Mouse (Mus musculus): ENCODE measurements around the gene Samd14.

Gene Samd14

GRCm38 (mm10) chr11:94990102-94990748, 19.5 kb upstream of the Samd14 start:
- no peak for DNase-seq

GRCm38 (mm10) chr11:94990749-94991577, 18.7 kb upstream of the Samd14 start, which contains the start of gene Ppp1r9b:
Ppp1r9b (plus strand) TSS chr11:94991035.
- DNase-seq, result peak; percentile 92 to 95

GRCm38 (mm10) chr11:94991641-94992479, 17.8 kb upstream of the Samd14 start:
- peak; percentile 58 to 79 for DNase-seq

- DNase-seq, result no peak
Observed at GRCm38 (mm10) chr11:94992480-94992753, 17.3 kb upstream of the Samd14 start.

- DNase-seq, result peak; percentile 64 to 83
Observed at GRCm38 (mm10) chr11:94992754-94993606, 16.7 kb upstream of the Samd14 start.

GRCm38 (mm10) chr11:94994208-94994814, 15.4 kb upstream of the Samd14 start:
- no peak for DNase-seq

- DNase-seq, result no peak
Observed at GRCm38 (mm10) chr11:94994947-94995772, 14.5 kb upstream of the Samd14 start.

- DNase-seq, result no peak
Observed at GRCm38 (mm10) chr11:94996101-94996500, 13.6 kb upstream of the Samd14 start.

- DNase-seq, result no peak
Observed at GRCm38 (mm10) chr11:94996984-94997383, 12.7 kb upstream of the Samd14 start.

GRCm38 (mm10) chr11:94997596-94997995, 12.1 kb upstream of the Samd14 start:
- DNase-seq, result no peak

GRCm38 (mm10) chr11:94998041-94998531, 11.6 kb upstream of the Samd14 start:
- DNase-seq, result no peak

GRCm38 (mm10) chr11:95000128-95000527, 9.6 kb upstream of the Samd14 start:
- no peak for DNase-seq

GRCm38 (mm10) chr11:95000548-95000947, 9.1 kb upstream of the Samd14 start:
- peak; percentile 77 to 86 for DNase-seq

GRCm38 (mm10) chr11:95001058-95001457, 8.6 kb upstream of the Samd14 start:
- DNase-seq, result peak; percentile 81 to 86

GRCm38 (mm10) chr11:95001584-95002347, 7.9 kb upstream of the Samd14 start:
- no peak for DNase-seq

- DNase-seq, result no peak
Observed at GRCm38 (mm10) chr11:95002705-95003104, 7.0 kb upstream of the Samd14 start.

- no peak for DNase-seq
Observed at GRCm38 (mm10) chr11:95004136-95004936, 5.3 kb upstream of the Samd14 start.

GRCm38 (mm10) chr11:95004937-95005198, 4.8 kb upstream of the Samd14 start:
- no peak for DNase-seq

GRCm38 (mm10) chr11:95006038-95006437, 3.6 kb upstream of the Samd14 start:
- DNase-seq, result peak in 1 of 2 experiments; percentile 45
